Mouse (Mus musculus) cerebellum, postnatal 25 days (tissue): Measurements from ENCODE around the gene Psma5.

Experiments used
- DNase-seq, 2 experiments: peaks; one replicate each; pipeline ENCODE4 v3.0.0; 2021; ENCODE audit warnings: mixed read lengths in 2 of 2

The Psma5 gene

DNA sequence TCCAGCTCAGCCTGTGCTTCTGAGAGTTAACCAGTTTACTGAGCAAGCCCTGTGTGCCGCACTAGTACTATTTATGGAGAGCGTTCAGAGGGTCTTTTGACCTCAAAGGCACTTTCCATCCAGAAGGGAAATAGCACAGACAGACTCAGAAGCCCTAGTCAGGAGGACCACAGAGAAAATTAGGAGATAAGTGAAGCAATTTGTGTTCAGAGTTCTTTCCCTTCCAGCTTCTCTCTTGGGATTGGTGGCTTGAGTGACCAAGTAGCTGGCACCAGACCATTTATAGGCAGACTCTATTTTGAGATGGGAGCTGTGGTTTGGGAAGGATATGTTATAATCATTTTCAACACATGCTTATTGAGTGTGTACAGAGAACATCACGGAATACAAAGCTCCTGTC, 49.7 kb downstream of the Psma5 start:
- DNase-seq, result no peak

DNA sequence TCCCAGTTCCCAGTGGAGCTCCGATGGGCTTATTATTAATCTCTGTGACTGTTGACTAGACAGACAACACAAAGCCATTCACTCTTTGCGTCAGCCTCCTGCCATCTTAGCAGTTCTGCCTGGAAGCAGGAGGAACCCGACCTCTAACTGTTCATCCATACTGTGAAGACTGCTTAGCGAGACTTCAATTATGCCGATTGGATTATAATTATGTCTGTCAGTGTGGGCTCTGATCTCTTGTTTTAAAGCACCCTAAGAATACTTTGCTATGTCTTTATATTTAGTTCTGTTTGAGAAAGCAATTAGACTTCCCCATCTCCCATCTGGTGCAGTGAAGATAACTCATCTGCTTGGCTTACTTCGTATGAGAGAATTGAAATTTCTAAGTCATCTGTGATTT, 50.8 kb downstream of the Psma5 start:
- DNase-seq, result no peak

DNA sequence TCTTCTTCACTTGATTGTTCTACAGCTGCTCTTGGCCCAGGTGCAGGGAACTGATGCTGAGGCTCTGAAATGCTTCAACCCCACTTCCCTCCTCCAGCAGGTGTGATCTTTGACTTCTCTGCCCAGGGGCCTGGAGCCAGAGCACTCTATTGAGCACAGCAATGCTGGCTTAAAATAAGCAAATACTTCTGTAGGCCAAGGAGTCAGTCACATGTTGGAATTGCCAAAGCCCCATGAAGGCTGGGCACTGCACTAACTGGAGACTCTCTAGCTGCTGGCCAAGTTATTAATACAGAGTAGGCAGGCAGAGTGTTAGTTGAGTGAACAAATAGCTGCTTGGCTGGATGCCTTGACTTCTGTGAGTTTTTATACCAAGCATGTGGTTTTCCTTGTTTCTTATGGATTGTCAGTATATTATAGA, 54.2 kb downstream of the Psma5 start:
- DNase-seq, result no peak

DNA sequence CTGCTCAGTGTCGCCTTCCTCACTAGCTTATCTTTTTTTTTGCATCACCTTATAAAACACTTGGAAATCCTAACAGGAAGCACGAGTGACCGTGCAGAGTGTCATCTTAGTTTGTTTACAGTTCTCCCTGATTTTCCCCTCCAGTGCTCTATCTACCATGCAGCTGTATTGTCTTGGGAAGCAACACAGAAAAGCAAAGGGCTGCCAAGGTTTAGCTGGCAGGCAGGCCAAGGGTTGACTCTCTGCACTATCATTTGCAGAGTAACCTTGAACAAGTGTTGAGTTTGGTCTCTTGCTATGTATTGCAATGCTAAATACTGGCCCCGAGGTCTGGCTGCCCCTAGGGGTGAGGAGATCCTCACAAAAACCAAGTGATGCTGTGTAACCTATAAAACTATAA, 55.0 kb downstream of the Psma5 start:
- DNase-seq, result no peak

DNA sequence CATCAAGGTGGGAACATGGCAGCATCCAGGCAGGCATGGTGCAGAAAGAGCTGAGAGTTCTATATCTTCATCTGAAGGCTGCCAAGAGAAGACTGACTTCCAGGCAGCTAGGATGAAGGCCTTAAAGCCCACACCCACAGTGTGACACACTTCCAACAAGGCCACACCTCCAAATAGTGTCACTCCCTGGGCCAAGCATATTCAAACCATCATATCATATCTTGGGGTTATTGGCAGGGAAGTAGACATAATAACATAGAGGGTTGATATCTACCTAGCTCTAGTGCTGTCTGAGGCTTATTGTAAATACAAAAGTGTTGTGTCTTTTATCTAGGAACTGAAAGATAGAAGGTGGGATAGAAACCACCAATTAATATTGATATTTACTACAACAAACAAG, 55.7 kb downstream of the Psma5 start:
- no peak for DNase-seq

DNA sequence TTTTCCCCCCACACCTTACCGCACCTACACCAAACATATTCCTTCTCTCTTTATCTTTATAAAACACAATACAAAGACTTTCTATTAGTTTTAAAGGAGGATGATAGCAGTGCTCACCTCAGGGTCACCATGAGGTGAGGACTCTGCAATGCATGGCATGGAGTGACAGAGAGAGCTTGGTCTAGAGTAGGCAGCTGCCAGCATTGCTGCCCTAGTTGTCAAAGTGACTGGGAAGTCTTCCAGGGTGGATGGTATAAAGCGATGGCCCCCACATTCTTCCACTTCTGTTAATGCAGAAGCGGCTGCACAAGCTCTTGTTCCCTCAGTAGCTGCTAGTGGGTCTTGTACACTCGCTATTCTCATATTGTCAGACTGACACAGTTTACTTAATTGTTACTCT, 56.4 kb downstream of the Psma5 start:
- no peak for DNase-seq

DNA sequence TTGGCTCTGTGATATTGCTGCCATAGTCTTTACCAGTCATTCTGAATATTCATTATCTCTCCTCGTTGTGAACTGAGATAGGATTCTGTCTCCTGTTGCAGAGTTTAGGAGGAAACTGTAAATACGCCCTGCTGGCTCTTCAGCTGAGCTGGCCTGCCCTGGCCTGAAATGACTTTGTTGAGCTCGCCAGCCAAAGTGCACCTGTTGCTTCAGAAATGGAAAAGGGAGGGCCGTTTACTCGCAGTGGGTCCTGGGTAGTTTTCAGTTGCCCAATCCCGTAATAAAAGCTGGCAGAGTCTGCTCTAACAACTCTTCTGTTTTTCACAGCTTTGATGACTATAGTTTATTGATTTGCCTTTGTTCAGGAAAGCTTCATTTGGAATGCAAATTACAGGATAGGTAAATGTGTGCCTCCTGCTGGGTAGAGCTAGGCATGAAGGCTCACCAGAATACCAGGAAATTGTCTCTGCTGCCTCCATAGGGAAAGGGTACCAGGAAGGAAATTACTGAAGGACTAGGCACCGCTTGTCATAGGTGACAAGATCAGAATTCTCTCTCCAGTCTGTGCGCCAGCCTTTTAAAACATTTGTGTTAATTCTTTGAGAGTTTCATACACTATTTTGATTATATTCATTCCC, 57.4 kb downstream of the Psma5 start:
- DNase-seq, result no peak

DNA sequence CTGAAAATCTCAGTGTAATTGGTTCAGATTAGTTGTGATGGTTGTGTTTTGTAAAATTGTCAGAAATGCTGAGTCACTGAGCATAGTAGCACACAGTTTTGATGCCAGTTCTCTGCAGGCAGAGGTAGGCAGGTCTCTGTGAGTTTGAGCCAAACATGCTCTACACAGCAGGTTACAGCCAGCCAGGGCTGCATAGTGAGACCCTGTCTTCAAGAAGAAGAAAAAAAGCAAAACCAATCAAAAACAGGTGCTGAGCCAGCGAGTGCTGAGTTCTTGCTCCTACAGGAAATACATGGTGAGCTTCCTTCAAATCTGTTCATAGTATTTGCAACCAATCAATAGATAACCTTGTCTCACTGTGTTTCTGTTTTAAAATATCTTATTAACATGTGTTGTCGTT, 61.8 kb downstream of the Psma5 start:
- no peak for DNase-seq

DNA sequence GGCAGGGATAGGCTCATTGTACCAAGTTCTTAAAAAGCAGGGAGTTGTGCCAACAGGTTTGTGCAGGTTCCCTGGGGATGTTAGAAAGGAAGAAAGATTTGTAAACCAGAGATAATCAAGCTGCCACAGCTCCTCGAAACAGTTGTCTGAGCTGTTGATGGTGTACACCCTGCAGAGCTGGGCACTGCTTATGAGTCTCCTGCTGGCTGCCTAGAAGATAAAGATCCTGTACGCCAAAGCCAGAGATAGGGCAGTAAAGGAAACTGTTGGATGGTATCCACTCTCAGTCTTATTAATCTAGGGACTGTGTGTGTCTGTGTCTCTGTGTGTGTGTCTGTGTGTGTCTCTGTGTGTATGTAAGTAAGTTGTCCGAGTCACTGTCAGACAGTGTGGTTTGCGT, 64.9 kb downstream of the Psma5 start:
- peak; percentile 34 to 45 for DNase-seq

DNA sequence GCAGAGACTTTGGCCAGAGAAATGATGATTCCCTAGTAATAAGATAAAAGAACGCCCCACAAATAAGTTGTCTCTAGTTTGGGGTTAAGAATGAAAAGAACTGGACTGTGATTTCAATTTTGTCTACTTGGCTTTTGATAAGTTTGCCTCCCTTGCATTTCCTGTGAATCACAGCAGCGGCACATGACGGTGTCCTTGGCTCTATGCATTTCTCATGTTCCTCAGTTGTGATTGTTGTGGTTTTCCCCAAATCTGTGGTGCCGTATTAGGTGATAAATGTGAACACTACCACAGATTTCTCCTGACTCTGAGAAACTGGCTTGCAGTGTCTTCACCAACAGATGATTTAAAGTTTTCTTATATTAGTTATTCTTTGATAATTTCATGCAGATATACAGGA, 65.4 kb downstream of the Psma5 start:
- DNase-seq, result no peak

DNA sequence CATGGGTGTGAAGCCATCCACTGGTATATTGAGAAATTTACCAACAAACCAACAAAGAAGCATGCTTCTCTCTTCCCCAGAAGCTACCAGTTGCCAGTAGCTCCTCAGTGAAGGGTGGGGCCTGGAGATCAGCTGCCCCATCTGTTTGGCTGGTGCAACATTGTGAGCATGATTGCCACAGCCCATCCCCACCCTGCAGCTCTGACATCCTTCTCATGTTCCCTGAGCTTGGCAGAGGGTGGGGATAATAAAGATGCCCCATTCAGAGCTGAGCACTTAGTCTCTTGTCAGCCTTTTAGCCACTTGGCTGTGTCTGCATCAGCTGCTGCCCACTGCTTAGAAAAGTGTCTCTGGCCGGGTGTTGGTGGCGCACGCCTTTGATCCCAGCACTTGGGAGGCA, 66.2 kb downstream of the Psma5 start:
- DNase-seq, result no peak

DNA sequence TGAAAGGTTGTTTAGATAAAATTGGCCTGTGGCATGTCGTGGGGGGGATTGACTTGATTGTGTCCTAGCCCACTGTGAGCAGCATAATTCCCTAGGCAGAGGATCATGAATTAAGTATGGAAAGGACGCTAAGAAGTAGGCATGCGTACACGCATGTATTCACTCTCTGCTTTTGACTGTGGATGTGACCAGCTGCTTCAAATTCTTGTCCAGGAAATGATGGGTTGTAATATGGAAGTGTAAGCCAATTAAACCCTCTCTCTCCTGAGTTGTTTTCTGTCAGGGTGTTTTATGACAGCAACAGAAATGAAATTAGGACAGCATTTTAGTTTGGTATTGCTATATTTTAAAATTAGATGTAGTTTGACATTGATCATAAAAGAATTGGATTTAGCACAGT, 68.1 kb downstream of the Psma5 start:
- no peak for DNase-seq

DNA sequence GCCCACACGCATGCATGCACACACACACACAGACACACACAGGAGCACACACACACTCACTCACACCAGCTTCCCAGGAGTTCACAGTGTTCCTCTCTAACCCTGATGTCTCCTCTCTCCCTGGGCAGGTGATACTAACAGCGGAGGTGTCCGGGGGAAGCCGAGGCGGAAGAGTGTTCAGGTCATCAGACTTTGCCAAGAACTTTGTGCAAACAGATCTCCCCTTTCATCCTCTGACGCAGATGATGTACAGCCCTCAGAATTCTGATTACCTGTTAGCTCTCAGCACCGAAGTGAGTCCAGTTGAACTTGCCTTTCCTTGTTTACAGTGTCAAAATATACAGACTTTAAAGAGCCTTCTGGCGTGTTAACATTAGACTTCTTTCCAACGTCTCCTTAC, 68.8 kb downstream of the Psma5 start:
- DNase-seq, result no peak

DNA sequence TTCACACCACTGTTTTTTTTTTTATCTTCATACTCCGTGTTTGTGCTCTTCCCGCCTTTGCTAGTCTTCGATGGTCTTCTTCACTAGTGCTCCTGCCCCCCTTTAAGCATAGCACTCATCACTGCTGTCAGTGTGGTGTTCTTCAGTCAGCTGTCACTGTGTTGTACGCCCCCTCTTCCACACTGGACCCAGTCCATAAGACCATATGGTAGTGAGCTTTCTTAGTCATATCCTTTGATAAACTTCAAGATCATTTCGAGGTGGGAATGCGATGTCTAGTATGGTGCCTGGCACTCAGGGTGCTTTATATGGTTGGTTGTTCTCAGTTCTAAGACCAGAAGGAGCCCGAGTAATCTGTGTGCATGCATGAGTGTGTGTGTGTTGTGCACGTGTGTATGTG, 70.5 kb downstream of the Psma5 start:
- DNase-seq, result no peak

DNA sequence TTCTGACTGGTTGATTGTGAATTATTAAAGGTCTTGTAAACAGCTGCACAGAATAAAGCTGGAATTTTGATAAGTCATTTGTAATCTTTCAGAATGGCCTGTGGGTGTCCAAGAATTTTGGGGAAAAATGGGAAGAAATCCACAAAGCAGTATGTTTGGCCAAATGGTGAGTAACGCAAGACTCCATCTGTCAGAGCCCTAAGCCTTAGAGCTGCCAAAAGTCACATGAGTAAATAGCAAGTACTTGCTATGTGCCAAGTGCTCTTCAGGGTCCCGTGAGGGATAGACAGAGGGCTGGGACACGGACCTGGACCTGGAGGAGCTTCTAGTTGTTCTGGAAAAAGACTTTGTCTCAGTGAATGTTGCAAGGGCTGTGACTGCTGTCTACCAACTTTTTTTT, 71.2 kb downstream of the Psma5 start:
- peak; percentile 20 to 31 for DNase-seq

DNA sequence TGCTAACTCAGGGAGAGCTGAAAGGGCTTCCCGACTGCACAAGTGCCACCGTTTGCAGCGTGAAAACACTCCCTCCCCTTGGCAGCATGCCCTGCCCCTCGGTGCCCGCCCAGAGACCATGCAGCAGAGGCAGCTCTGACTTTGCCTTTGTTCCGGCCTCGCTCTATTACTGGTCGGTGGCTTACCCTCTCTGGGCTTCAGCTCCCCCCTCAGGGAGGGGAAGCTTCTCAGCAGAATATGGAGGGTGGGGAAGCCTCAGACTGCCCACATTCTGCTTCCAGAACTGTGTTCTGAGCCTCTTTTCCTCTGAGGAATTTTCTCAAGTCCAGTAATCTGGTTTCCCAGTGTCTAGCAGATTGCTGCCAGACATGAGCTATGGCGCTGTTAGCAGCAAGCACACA, 71.7 kb downstream of the Psma5 start:
- DNase-seq, result peak; percentile 64 to 77
